Mouse (Mus musculus) kidney, postnatal 0 days (tissue): ENCODE results near the gene Ptpn11. TPM values are rescaled to one million over a fixed set of nuclear protein-coding genes. Genes with fewer than 3 reads are reported as not detected.

Experiments
- ATAC-seq: fragments of 200-750 bp; cut with Nextera tagmentation; replicated peaks from 2 replicates; pipeline ENCODE4 v1.8.0; 2017; ENCODE audit warnings: low read depth, moderate number of reproducible peaks, moderate TSS enrichment, moderate library complexity; ENCODE audit not compliant: low FRiP score
- DNase-seq: peaks from one replicate; pipeline ENCODE4 v3.0.0-alpha.2; 2016; ENCODE audit warnings: low spot score
- H3K27ac ChIP-seq: fragments of 300-500 bp; sonication (generic); 2 replicates; pipeline ENCODE4 v1.5.1; 2014; ENCODE audit warnings: mild to moderate bottlenecking
- H3K27me3 ChIP-seq: fragments of 300-500 bp; sonication (generic); 2 replicates; pipeline ENCODE4 v1.6.1; 2014; ENCODE audit warnings: low read length, mixed read lengths; ENCODE audit not compliant: insufficient read depth
- H3K36me3 ChIP-seq: fragments of 300-500 bp; sonication (generic); 2 replicates; pipeline ENCODE4 v1.6.1; 2014; ENCODE audit warnings: low read length, mixed read lengths; ENCODE audit not compliant: insufficient read depth
- H3K4me1 ChIP-seq: fragments of 300-500 bp; sonication (generic); replicated peaks from 2 replicates; pipeline ENCODE4 v1.6.1; 2014; ENCODE audit warnings: antibody characterized with exemption, low read length, mixed read lengths; ENCODE audit not compliant: insufficient read depth
- H3K4me2 ChIP-seq: fragments of 300-500 bp; sonication (generic); 2 replicates; pipeline ENCODE4 v1.6.1; 2014; ENCODE audit warnings: mild to moderate bottlenecking, low read length, moderate library complexity, mixed read lengths
- H3K4me3 ChIP-seq: fragments of 300-500 bp; sonication (generic); replicated peaks from 2 replicates; pipeline ENCODE4 v1.5.1; 2014; ENCODE audit warnings: low read depth, low read length
- H3K9ac ChIP-seq: fragments of 300-500 bp; sonication (generic); 2 replicates; pipeline ENCODE4 v1.6.1; 2014; ENCODE audit warnings: low read depth, low read length
- H3K9me3 ChIP-seq: fragments of 300-500 bp; sonication (generic); replicated peaks from 2 replicates; pipeline ENCODE4 v1.6.1; 2016; ENCODE audit warnings: low read length, inconsistent platforms, mixed read lengths
- CTCF ChIP-seq: IDR thresholded peaks from 2 replicates; pipeline ENCODE4 v1.5.1; 2016; ENCODE audit warnings: antibody characterized with exemption, low read depth, mild to moderate bottlenecking, moderate library complexity
- WGBS: fragments of 180-500 bp; shearing (Covaris S2); extraction: QIAGEN DNeasy Blood & Tissue Kit; methylation state at CpG from one replicate; pipeline ENCODE4 v1.1.7; 2014; 5-methylcytosine and 5-hydroxymethylcytosine counted together
- polyA plus RNA-seq: library from polyadenylated mRNA; unstranded; fragments of >200 nt; fragmentation: Nextera tagmentation; extraction: Ambion mirVana; gene quantifications from 2 replicates; pipeline ENCODE4 v1.2.1, GENCODE M21; 2015

The Ptpn11 gene
- polyA plus RNA-seq, 1 experiment from 2014 or later, result 20.0 TPM

DNA sequence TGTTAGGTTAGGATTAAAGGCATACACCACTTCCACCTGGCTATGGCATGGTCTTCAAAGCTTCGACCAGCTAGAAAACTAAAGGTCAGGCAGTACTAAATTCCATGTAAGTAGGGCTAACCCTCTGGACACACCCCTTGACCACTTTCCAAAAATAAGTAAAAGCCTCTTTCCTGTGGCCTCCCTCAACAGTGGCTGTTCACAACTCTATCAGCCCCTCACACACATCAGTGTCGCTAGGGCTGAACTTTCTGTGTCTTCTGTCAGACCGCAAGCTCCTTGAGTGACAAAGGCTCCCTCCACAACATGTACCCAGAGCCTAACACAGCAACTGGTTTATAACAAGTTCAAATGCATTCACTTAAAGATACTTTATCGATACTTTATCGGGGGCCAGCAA is 7.2 kb upstream of the Ptpn11 start:
- H3K4me3 ChIP-seq, result no peak overlapping the region
- H3K4me1 ChIP-seq, result no peaks in the 10 kb centered on the region
- no peak for ATAC-seq
- H3K9ac ChIP-seq, result no peak overlapping the region
- H3K27ac ChIP-seq, result no peak overlapping the region
- no peak for TF ChIP-seq CTCF
- no peak for DNase-seq
- H3K9me3 ChIP-seq, result no peaks in the 10 kb centered on the region
- no peak overlapping the region for H3K4me2 ChIP-seq
- WGBS, result 85% methylated on average over 5 of the region's 5 CpGs
- no peaks in the 10 kb centered on the region for H3K36me3 ChIP-seq
- H3K27me3 ChIP-seq, result no peaks in the 10 kb centered on the region

DNA sequence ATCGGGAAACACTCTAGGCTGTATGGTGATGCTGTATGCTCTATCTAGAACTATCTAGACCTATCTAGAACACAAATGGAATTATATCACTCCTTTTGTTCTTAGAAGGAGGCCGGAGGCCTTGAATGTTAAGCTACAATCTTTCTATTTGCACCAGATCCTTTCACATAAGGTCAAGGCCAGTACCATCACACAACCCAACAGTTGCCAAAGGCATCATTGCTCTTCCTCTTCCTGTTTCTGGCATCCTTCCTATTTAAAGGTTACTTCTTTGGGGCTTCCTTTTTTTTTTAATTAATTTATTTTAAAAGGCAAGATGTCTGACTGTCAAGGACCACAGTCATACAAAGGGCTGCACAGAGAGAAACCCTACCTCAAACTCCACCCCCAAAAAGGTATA is 6.1 kb upstream of the Ptpn11 start:
- ATAC-seq, result no peak
- H3K9me3 ChIP-seq, result no peaks in the 10 kb centered on the region
- DNase-seq, result no peak
- no peak for TF ChIP-seq CTCF
- H3K27ac ChIP-seq, result no peak overlapping the region
- no peaks in the 10 kb centered on the region for H3K4me1 ChIP-seq
- no peaks in the 10 kb centered on the region for H3K27me3 ChIP-seq
- no peak overlapping the region for H3K9ac ChIP-seq
- no peak overlapping the region for H3K4me3 ChIP-seq
- no peaks in the 10 kb centered on the region for H3K36me3 ChIP-seq
- WGBS, result 76% methylated on average over 2 of the region's 2 CpGs
- no peak overlapping the region for H3K4me2 ChIP-seq

DNA sequence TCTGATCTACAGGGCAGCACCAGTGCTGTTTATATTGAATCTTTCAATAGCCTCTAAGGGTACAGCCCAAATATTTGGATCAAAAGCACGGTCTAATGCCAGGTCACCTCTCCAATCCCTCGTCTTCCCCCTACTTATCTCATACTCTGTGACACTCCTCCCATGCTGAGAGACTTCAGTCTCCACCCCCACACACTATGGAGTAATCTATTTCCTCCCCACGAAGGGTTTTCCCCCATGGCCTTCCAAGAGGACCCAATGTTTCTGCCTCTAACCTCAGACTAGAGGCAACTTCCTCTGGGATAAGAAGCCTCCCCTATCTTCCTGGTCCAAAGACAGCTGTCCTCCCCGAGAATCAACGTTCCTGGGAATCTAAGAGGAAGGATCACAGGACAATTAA is 5.6 kb upstream of the Ptpn11 start:
- H3K9me3 ChIP-seq, result no peaks in the 10 kb centered on the region
- DNase-seq, result no peak
- WGBS, result 31% methylated on average over 5 of the region's 5 CpGs
- TF ChIP-seq CTCF, result no peak
- no peak overlapping the region for H3K27ac ChIP-seq
- ATAC-seq, result no peak
- no peaks in the 10 kb centered on the region for H3K36me3 ChIP-seq
- no peak overlapping the region for H3K4me2 ChIP-seq
- no peaks in the 10 kb centered on the region for H3K4me1 ChIP-seq
- no peak overlapping the region for H3K4me3 ChIP-seq
- no peaks in the 10 kb centered on the region for H3K27me3 ChIP-seq
- no peak overlapping the region for H3K9ac ChIP-seq

DNA sequence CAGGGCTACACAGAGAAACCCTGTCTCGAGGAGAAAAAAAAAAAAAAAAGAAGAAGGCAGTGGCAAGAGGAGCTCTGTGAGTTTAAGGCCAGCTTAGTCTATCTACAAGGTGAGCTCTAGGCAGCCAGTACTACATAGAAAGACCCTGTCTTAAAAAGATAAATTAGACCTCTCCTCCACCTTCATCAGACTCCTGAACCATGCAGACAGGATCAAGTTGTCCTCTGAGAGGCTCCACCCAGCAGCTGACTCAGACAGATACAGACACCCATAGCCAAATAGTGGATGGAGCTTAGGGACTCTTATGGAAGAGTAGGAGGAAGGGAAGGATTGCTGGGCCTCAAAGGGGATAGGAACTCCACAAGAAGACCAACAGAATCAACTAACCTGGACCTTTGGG is 3.0 kb upstream of the Ptpn11 start:
- peaks cover 4% of the 10 kb centered on the region; the same call in 1 of the 2 replicates for H3K4me1 ChIP-seq
- no peak for ATAC-seq
- WGBS, result 33% methylated on average over 1 of the region's 1 CpGs

DNA sequence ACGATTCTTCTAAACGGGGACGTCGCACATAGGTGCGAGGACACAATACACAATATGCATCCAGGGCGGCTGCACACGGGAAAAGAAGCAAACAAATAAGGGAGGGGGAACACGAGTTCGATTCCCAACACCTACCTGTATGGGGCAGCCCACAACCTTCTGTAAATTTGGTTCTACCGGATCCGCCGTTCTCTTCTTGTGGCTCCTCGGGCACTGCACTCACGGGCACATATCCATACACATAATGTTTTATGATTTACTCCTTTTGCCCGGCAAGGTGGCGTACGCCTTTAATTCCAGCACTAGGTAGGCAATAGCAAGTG is 348 bp upstream of the Ptpn11 start:
- Histone ChIP-seq H3K27ac (peak overlapping the region; percentile 86), H3K4me2 (peak overlapping the region; percentile 78), H3K9ac (peak overlapping the region; percentile 96), H3K4me1 (peaks cover 4% of the 10 kb centered on the region; the same call in 1 of the 2 replicates), H3K4me3 (peak overlapping the region; percentile 96), H3K27me3 (no peaks in the 10 kb centered on the region), H3K9me3 (no peaks in the 10 kb centered on the region), H3K36me3 (no peaks in the 10 kb centered on the region)
- TF ChIP-seq CTCF, result no peak
- no peak for DNase-seq
- 9% methylated on average over 17 of the region's 17 CpGs for WGBS
- peak; percentile 24; the same call in 1 of the 2 replicates for ATAC-seq

More for the DNA sequence above, 3.0 kb upstream of the Ptpn11 start:
- no peak for TF ChIP-seq CTCF
- DNase-seq, result no peak
- Histone ChIP-seq H3K4me3 (no peak overlapping the region), H3K9me3 (no peaks in the 10 kb centered on the region), H3K27me3 (no peaks in the 10 kb centered on the region), H3K36me3 (no peaks in the 10 kb centered on the region), H3K4me2 (no peak overlapping the region), H3K9ac (no peak overlapping the region), H3K27ac (no peak overlapping the region)

DNA sequence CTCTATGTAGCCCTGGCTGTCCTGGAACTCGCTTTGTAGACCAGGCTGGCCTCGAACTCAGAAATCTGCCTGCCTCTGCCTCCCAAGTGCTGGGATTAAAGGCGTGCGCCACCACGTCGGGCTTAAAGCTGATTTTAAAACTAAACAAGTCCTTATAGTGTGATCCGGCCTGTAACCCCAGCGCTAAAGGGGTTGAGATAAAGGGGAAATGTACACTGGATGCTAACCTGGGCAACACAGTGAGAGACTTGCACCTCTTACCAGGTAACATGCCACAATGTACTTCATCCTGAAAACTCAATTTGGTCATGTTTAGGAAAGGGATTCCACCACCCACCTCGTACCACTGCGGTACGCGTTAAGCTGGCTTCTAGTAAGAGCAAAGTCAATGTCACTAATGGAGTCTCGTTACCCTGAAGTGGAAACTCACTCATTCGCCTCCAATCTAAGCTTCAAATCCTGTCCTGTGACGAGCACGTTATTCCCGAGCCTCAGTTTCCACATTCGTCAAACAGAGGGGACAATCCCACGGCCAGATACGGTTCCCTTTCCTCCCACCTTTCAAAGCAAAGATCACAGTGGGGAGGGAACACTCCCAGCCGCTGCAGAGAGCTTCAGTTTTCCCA is 874 bp downstream of the Ptpn11 start:
- peak overlapping the region; percentile 78 for H3K4me2 ChIP-seq
- H3K27me3 ChIP-seq, result no peaks in the 10 kb centered on the region
- no peak; the same call in 1 of the 2 replicates for TF ChIP-seq CTCF
- H3K9me3 ChIP-seq, result no peaks in the 10 kb centered on the region
- DNase-seq, result no peak
- peak overlapping the region; percentile 96 for H3K4me3 ChIP-seq
- no peak for ATAC-seq
- peak overlapping the region; percentile 86; the same call in 1 of the 2 replicates for H3K27ac ChIP-seq
- H3K36me3 ChIP-seq, result no peaks in the 10 kb centered on the region
- H3K9ac ChIP-seq, result peak overlapping the region; percentile 96
- 32% methylated on average over 21 of the region's 21 CpGs for WGBS
- H3K4me1 ChIP-seq, result peaks cover 7% of the 10 kb centered on the region

DNA sequence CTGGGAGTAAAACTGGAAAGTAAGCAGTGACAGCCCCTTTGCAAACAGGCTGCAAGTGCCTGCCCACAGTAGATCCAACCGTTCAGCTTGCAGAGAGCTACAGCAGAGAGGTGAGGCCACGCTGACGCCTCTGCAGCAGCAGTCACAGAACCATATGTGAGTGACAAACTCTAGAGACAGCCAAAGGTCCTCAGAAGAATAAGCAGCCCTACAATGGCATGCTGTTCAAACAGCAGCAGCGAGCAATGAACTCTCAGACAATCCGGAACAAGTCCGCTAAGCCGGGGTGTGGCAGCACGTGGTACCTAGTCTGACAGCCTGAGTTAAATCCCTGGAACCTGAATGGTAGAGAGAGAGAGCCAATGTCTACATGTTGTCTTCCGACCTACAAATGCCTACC is 2.0 kb downstream of the Ptpn11 start:
- H3K9me3 ChIP-seq, result no peaks in the 10 kb centered on the region
- H3K36me3 ChIP-seq, result no peaks in the 10 kb centered on the region
- TF ChIP-seq CTCF, result no peak
- no peaks in the 10 kb centered on the region for H3K27me3 ChIP-seq
- no peak for DNase-seq
- no peak overlapping the region for H3K4me2 ChIP-seq
- 82% methylated on average over 9 of the region's 9 CpGs for WGBS
- ATAC-seq, result no peak
- no peak overlapping the region for H3K27ac ChIP-seq
- no peak overlapping the region for H3K9ac ChIP-seq
- H3K4me1 ChIP-seq, result peaks cover 19% of the 10 kb centered on the region
- no peak overlapping the region for H3K4me3 ChIP-seq
